Mouse (Mus musculus) heart, embryonic 14.5 days (tissue): Measurements from ENCODE around the gene Nab2. TPM values are rescaled to one million over a fixed set of nuclear protein-coding genes. Genes with fewer than 3 reads are reported as not detected.

Source experiments
- ATAC-seq: fragments of 200-750 bp; cut with Nextera tagmentation; 2 replicates; pipeline ENCODE4 v1.8.0; 2017; ENCODE audit warnings: low read depth, moderate TSS enrichment; ENCODE audit not compliant: insufficient number of reproducible peaks, insufficient read depth, low FRiP score
- H3K27ac ChIP-seq, 2 experiments: fragments of 200-500 bp in 1 of 2; fragments of 300-500 bp in 1 of 2; sonication (generic) in 1 of 2; replicated peaks in 1 of 2; 2 replicates each; pipeline ENCODE4 v1.5.1; 2012 to 2014; ENCODE audit warnings: low read depth in 2 of 2, low read length in 2 of 2, control low read depth in 1 of 2, mild to moderate bottlenecking in 1 of 2, mixed read lengths in 1 of 2; ENCODE audit not compliant: control insufficient read depth in 1 of 2, insufficient read depth in 1 of 2
- H3K27me3 ChIP-seq: fragments of 300-500 bp; sonication (generic); 2 replicates; pipeline ENCODE4 v1.6.1; 2014; ENCODE audit warnings: mild to moderate bottlenecking, low read length, control low read depth; ENCODE audit not compliant: control insufficient read depth, insufficient read depth
- H3K36me3 ChIP-seq: fragments of 300-500 bp; sonication (generic); 2 replicates; pipeline ENCODE4 v1.6.1; 2014; ENCODE audit warnings: mild to moderate bottlenecking, control low read depth, low read length, mixed read lengths; ENCODE audit not compliant: control insufficient read depth, insufficient read depth
- H3K4me1 ChIP-seq, 2 experiments: fragments of 200-500 bp in 1 of 2; fragments of 300-500 bp in 1 of 2; sonication (generic) in 1 of 2; 2 replicates each; pipeline ENCODE4 v1.6.1; 2012 to 2014; ENCODE audit warnings: low read length in 2 of 2, control low read depth in 1 of 2, mixed read lengths in 1 of 2; ENCODE audit not compliant: control insufficient read depth in 2 of 2, insufficient read depth in 2 of 2
- H3K4me2 ChIP-seq: fragments of 300-500 bp; sonication (generic); 2 replicates; pipeline ENCODE4 v1.6.1; 2014; ENCODE audit warnings: mild to moderate bottlenecking, low read length
- H3K4me3 ChIP-seq, 2 experiments: fragments of 200-500 bp in 1 of 2; fragments of 300-500 bp in 1 of 2; sonication (generic) in 1 of 2; 2 replicates each; pipeline ENCODE4 v1.5.1; 2012 to 2014; ENCODE audit warnings: low read length in 2 of 2, mild to moderate bottlenecking in 2 of 2, control low read depth in 1 of 2, low read depth in 1 of 2, moderate library complexity in 1 of 2; ENCODE audit not compliant: control insufficient read depth in 1 of 2, insufficient read depth in 1 of 2
- H3K9ac ChIP-seq: fragments of 300-500 bp; sonication (generic); 2 replicates; pipeline ENCODE4 v1.6.1; 2014; ENCODE audit warnings: mild to moderate bottlenecking, low read length
- H3K9me3 ChIP-seq: fragments of 300-500 bp; sonication (generic); 2 replicates; pipeline ENCODE4 v1.6.1; 2016; ENCODE audit warnings: low read length, control low read depth; ENCODE audit not compliant: control insufficient read depth
- WGBS: fragments of 180-500 bp; shearing (Covaris S2); extraction: QIAGEN DNeasy Blood & Tissue Kit; methylation state at CpG from one replicate; pipeline ENCODE4 v1.1.7; 2014; 5-methylcytosine and 5-hydroxymethylcytosine counted together
- polyA plus RNA-seq: library from polyadenylated mRNA; unstranded; fragments of >200 nt; fragmentation: Nextera tagmentation; extraction: Ambion mirVana; gene quantifications from 2 replicates; pipeline ENCODE4 v1.2.1, GENCODE M21; 2014

The Nab2 gene
- polyA plus RNA-seq, 1 experiment from 2014 or later = 9.0 TPM

DNA sequence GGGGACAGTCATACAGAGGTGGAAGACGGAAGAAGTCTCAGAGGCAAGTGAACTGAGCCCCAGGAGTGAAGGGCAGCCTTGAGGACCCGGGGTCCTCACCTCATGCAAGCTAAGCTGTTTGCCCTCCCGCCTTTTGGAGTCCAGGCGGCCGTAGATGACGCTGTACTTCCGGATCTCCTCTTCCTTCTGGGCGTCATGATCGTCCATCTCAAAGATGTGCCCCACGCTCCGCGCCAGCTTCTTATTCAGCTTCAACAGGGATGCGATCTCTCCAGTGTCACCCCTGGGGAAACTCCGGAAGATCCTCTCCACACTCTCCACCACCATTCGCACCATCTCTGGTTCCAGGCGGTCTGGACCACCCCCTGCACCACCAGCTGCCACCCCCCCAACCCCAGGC, 4.2 kb downstream of the Nab2 start:
- Histone ChIP-seq H3K9ac (peak overlapping the region; percentile 26; the same call in 1 of the 2 replicates), H3K4me2 (peak overlapping the region; percentile 77), H3K27ac (no peak overlapping the region), H3K9me3 (no peaks in the 10 kb centered on the region), H3K4me1 (peaks cover 32 to 61% of the 10 kb centered on the region in 2 experiments), H3K27me3 (no peaks in the 10 kb centered on the region), H3K4me3 (peak overlapping the region in 1 of 2 experiments; percentile 81; a peak in 1 of 4 replicates), H3K36me3 (peaks cover 49% of the 10 kb centered on the region)
- WGBS = 54% methylated on average over 16 of the region's 16 CpGs
- ATAC-seq = no peak

- 36% methylated on average over 5 of the region's 5 CpGs for WGBS
- H3K9me3 ChIP-seq = no peaks in the 10 kb centered on the region
- no peak for ATAC-seq
- H3K4me3 ChIP-seq = no peak overlapping the region
- peak overlapping the region; percentile 77; the same call in 1 of the 2 replicates for H3K4me2 ChIP-seq
- peaks cover 27 to 55% of the 10 kb centered on the region in 2 experiments for H3K4me1 ChIP-seq
- H3K27me3 ChIP-seq = no peaks in the 10 kb centered on the region
- no peak overlapping the region for H3K27ac ChIP-seq
- peaks cover 54% of the 10 kb centered on the region for H3K36me3 ChIP-seq
- peak overlapping the region; percentile 12; the same call in 1 of the 2 replicates for H3K9ac ChIP-seq
Measured at GRCm38 (mm10) chr10:127663590-127663989, 4.8 kb downstream of the Nab2 start.

GRCm38 (mm10) chr10:127662666-127663253, 5.6 kb downstream of the Nab2 start:
- peak overlapping the region; percentile 80 to 90 for H3K27ac ChIP-seq
- WGBS = 36% methylated on average over 19 of the region's 19 CpGs
- H3K4me2 ChIP-seq = peak overlapping the region; percentile 71
- no peak for ATAC-seq
- peaks cover 60% of the 10 kb centered on the region for H3K36me3 ChIP-seq
- H3K27me3 ChIP-seq = no peaks in the 10 kb centered on the region
- H3K9me3 ChIP-seq = no peaks in the 10 kb centered on the region
- H3K4me1 ChIP-seq = peaks cover 27 to 54% of the 10 kb centered on the region in 2 experiments
- H3K4me3 ChIP-seq = peak overlapping the region in 1 of 2 experiments; percentile 36; a peak in 1 of 4 replicates
- peak overlapping the region; percentile 72 for H3K9ac ChIP-seq

GRCm38 (mm10) chr10:127661915-127662663, 6.3 kb downstream of the Nab2 start:
- H3K27me3 ChIP-seq = no peaks in the 10 kb centered on the region
- 1% methylated on average over 16 of the region's 16 CpGs for WGBS

DNA sequence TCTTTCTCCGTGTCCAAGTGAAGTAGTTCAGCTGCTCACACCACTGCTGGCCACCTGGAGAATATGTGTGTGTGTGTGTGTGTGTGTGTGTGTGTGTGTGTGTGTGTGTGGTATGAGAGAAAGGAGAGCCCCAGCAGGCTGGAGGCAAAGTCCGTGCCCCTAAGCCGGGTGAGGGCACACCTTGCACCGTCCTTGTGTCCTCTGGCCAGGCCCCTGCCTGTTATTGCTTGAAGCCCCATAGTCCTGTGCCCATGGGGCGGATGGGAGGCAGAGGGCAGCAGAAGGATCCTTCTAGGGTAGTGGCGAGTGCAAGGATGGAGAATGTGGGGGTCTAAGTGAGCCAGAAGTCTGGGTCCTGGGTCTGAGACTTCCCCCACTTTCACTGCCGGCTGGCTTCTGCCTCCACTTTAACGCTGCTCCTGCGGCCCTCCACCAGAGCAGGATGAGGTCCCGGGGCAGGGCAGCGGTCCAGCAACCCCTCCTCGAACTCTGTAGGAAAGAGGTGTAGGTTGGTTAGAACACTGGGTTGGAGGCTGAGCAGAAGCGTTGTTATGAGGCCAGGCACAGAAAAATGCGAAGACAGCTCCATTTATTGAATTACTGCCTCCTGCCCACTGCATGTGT, 7.0 kb downstream of the Nab2 start:
- Histone ChIP-seq H3K9ac (peak overlapping the region; percentile 72), H3K9me3 (no peaks in the 10 kb centered on the region), H3K27me3 (no peaks in the 10 kb centered on the region), H3K4me1 (peaks cover 27 to 50% of the 10 kb centered on the region in 2 experiments), H3K27ac (peak overlapping the region; percentile 74 to 90), H3K4me3 (peak overlapping the region; percentile 21 to 36), H3K4me2 (peak overlapping the region; percentile 71), H3K36me3 (peaks cover 68% of the 10 kb centered on the region)
- 20% methylated on average over 14 of the region's 14 CpGs for WGBS
- ATAC-seq = no peak

More at GRCm38 (mm10) chr10:127661915-127662663, 6.3 kb downstream of the Nab2 start:
- Histone ChIP-seq H3K9ac (peak overlapping the region; percentile 72), H3K27ac (peak overlapping the region; percentile 80 to 90), H3K4me1 (peaks cover 27 to 50% of the 10 kb centered on the region in 2 experiments), H3K36me3 (peaks cover 63% of the 10 kb centered on the region), H3K9me3 (no peaks in the 10 kb centered on the region), H3K4me2 (peak overlapping the region; percentile 71), H3K4me3 (peak overlapping the region; percentile 21 to 36)
- ATAC-seq = peak; percentile 22; the same call in 1 of the 2 replicates

- no peaks in the 10 kb centered on the region for H3K27me3 ChIP-seq
- ATAC-seq = no peak
- H3K4me2 ChIP-seq = no peak overlapping the region
- WGBS = 73% methylated on average over 1 of the region's 1 CpGs
- H3K9me3 ChIP-seq = no peaks in the 10 kb centered on the region
- no peak overlapping the region for H3K4me3 ChIP-seq
- H3K9ac ChIP-seq = no peak overlapping the region
- H3K36me3 ChIP-seq = peaks cover 82% of the 10 kb centered on the region
- peaks cover 27 to 39% of the 10 kb centered on the region in 2 experiments for H3K4me1 ChIP-seq
- H3K27ac ChIP-seq = no peak overlapping the region
Measured at GRCm38 (mm10) chr10:127659551-127659950, 8.8 kb downstream of the Nab2 start.

DNA sequence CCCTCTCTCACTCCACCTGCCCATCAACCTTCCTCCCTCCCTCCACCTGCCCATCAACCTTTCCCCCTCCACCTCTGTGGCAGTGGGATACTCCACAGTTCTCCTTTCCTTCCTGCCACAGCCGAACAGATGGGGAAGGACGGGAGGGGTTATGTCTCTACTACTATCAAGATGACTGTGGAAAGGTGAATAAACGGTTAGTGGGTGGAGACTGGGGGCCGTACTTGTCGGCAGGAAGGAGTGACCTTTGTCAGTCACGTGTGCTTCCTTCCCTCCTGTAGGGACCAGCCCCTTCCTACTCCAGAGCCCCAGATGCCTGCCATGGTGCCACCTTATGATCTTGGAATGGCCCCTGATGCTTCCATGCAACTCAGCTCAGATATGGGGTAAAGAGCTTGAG, 10.3 kb downstream of the Nab2 start:
- no peak overlapping the region for H3K4me3 ChIP-seq
- peaks cover 16 to 25% of the 10 kb centered on the region in 2 experiments for H3K4me1 ChIP-seq
- H3K36me3 ChIP-seq = peaks cover 82% of the 10 kb centered on the region
- no peak for ATAC-seq
- no peaks in the 10 kb centered on the region for H3K27me3 ChIP-seq
- 20% methylated on average over 6 of the region's 6 CpGs for WGBS
- no peak overlapping the region for H3K9ac ChIP-seq
- no peak overlapping the region for H3K4me2 ChIP-seq
- no peaks in the 10 kb centered on the region for H3K9me3 ChIP-seq
- H3K27ac ChIP-seq = no peak overlapping the region
